ENCODE assay signal across 16 mouse cellular contexts in the genomic region with DNA sequence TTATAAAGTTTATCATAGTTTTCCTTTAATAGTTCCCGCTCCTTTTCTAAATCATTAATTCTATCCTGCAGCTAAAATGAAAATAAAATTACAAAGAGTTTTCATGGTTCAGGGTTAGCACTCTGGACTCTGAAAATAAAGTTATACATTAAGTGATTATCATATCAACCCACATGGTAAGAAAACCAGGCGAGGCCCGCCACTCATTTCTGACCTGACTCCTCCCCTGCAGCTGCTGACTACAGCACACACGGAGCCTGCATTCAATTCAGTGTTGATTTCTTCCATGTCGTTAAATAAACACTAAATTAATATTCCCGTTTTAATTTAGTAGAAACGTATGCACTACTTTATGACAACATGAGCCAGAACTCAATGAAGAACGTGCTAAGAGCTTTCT.
"Had no signal": no experiment of that assay in that cellular context is flagged by ENCODE, and none has a peak within 500 bp of the region (broad histone marks: within the 10 kb centered on the region; RNA-seq: fewer than 3 reads in every experiment).

No protein-coding gene starts in this region.

- ATAC-seq: liver, postnatal 0 days; lung, postnatal 0 days; midbrain, embryonic 13.5 days; midbrain, embryonic 15.5 days had no signal

- H3K4me3 ChIP-seq: liver, embryonic 15.5 days; lung, embryonic 15.5 days; midbrain, embryonic 13.5 days; midbrain, embryonic 15.5 days; neural tube, embryonic 12.5 days; stomach, embryonic 15.5 days had no signal

- H3K27ac ChIP-seq: liver, embryonic 15.5 days; lung, embryonic 15.5 days; macrophage; midbrain, embryonic 13.5 days; midbrain, embryonic 15.5 days; neural tube, embryonic 12.5 days; stomach, embryonic 15.5 days; stomach, postnatal 0 days had no signal

- DNase-seq: liver, postnatal 0 days; lung, adult 2 months; lung, postnatal 14 days; lung, postnatal 36 days; right cerebral cortex, postnatal 14 days; thymus, adult 2 months; thymus, postnatal 25 days had no signal
